Mouse (Mus musculus) kidney, adult 2 months (tissue): ENCODE measurements around the gene Slc9b1. TPM values are rescaled to one million over a fixed set of nuclear protein-coding genes. Genes with fewer than 3 reads are reported as not detected.

Source experiments
- DNase-seq: peaks from one replicate; pipeline ENCODE4 v3.0.0; 2021
- H3K27ac ChIP-seq: fragments of 200-500 bp; 2 replicates; pipeline ENCODE4 v1.5.1; 2012; ENCODE audit warnings: low read depth, low read length, control low read depth, inconsistent platforms; ENCODE audit not compliant: insufficient read depth
- H3K27me3 ChIP-seq: fragments of 200-500 bp; replicated peaks from 2 replicates; pipeline ENCODE4 v1.6.1; 2012; ENCODE audit warnings: mild to moderate bottlenecking, moderate library complexity, low read length, inconsistent platforms; ENCODE audit not compliant: control insufficient read depth, insufficient read depth
- H3K36me3 ChIP-seq: fragments of 200-500 bp; 2 replicates; pipeline ENCODE4 v1.6.1; 2012; ENCODE audit warnings: mild to moderate bottlenecking, moderate library complexity, low read length, inconsistent platforms; ENCODE audit not compliant: control insufficient read depth, insufficient read depth
- H3K4me1 ChIP-seq: fragments of 200-500 bp; 2 replicates; pipeline ENCODE4 v1.6.1; 2011; ENCODE audit warnings: low read length; ENCODE audit not compliant: control insufficient read depth, insufficient read depth
- H3K4me3 ChIP-seq: fragments of 200-500 bp; 2 replicates; pipeline ENCODE4 v1.5.1; 2011; ENCODE audit warnings: mild to moderate bottlenecking, low read depth, low read length, control low read depth; ENCODE audit not compliant: insufficient read depth
- CTCF ChIP-seq: fragments of 200-500 bp; conservative IDR thresholded peaks from 2 replicates; pipeline ENCODE4 v1.5.1; 2011; ENCODE audit warnings: low read depth, mild to moderate bottlenecking, control low read depth, low read length, moderate library complexity, mixed read lengths; ENCODE audit not compliant: insufficient read depth, insufficient read length
- POLR2A ChIP-seq: fragments of 200-500 bp; IDR thresholded peaks from one replicate; pipeline ENCODE4 v1.6.1; 2011; ENCODE audit warnings: low read depth, low read length, control low read depth
- WGBS: fragments of 180-500 bp; shearing (Covaris S2); methylation state at CpG from one replicate; pipeline ENCODE4 v1.1.7; 2018; 5-methylcytosine and 5-hydroxymethylcytosine counted together
- polyA plus RNA-seq: library from polyadenylated mRNA; depleted of rRNA; stranded (reverse); fragments of >200 nt; gene quantifications from 2 replicates; pipeline ENCODE4 v1.2.3, GENCODE M21; 2012

Slc9b1 gene
- polyA plus RNA-seq, 1 experiment = 0.06 TPM

DNA sequence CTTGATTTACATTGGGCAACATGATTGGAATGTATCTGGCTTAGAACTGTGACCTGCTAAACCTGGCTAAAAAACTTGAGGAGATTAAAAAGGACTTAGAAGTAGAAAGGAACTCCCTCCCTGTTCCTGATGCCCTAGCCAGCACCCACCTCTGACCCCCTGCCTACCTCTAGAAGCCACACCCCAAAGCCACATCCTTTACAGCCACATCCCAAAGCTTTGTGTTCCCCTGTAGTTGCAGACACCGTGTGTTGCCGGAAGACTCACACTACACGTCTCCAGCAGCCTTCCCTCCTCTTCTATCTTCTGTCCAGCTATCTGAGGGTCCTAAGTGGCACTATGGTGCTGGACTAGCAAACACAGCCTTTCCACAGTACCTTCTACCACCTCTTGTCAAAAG, 70.0 kb downstream of the Slc9b1 start:
- peaks cover 8% of the 10 kb centered on the region for H3K4me1 ChIP-seq
- 81% methylated on average over 3 of the region's 3 CpGs for WGBS
- H3K27ac ChIP-seq = no peak overlapping the region
- H3K4me3 ChIP-seq = no peak overlapping the region
- no peaks in the 10 kb centered on the region for H3K36me3 ChIP-seq
- TF ChIP-seq CTCF (no peak), POLR2A (no peak)
- no peaks in the 10 kb centered on the region for H3K27me3 ChIP-seq
- DNase-seq = no peak

GRCm38 (mm10) chr3:135420542-135421309, 72.9 kb downstream of the Slc9b1 start:
- H3K4me1 ChIP-seq = peaks cover 3% of the 10 kb centered on the region; the same call in 1 of the 2 replicates
- H3K27ac ChIP-seq = no peak overlapping the region
- H3K27me3 ChIP-seq = no peaks in the 10 kb centered on the region
- WGBS = 74% methylated on average over 9 of the region's 9 CpGs
- H3K4me3 ChIP-seq = no peak overlapping the region
- DNase-seq = no peak
- no peaks in the 10 kb centered on the region for H3K36me3 ChIP-seq
- TF ChIP-seq CTCF (no peak), POLR2A (no peak)

DNA sequence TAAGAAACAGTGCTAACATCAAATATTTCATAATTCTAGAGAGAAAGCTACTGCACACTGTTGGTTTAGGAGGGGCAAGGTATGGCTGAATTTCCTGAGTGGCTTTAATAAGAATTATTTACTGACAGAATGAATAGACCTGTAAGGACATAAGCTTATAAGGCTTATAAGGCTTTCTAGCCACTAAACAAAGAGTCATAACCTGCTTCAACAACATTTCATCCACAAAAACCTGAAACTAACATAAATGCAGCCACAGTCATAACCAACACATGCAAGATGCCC, 73.4 kb downstream of the Slc9b1 start:
- Histone ChIP-seq H3K27me3 (no peaks in the 10 kb centered on the region), H3K4me1 (peaks cover 3% of the 10 kb centered on the region; the same call in 1 of the 2 replicates), H3K4me3 (no peak overlapping the region), H3K36me3 (no peaks in the 10 kb centered on the region), H3K27ac (no peak overlapping the region)
- TF ChIP-seq CTCF (no peak), POLR2A (no peak)
- DNase-seq = no peak

GRCm38 (mm10) chr3:135422232-135422855, 74.5 kb downstream of the Slc9b1 start:
- no peaks in the 10 kb centered on the region for H3K27me3 ChIP-seq
- H3K27ac ChIP-seq = peak overlapping the region; percentile 90
- H3K36me3 ChIP-seq = no peaks in the 10 kb centered on the region
- peaks cover 3% of the 10 kb centered on the region; the same call in 1 of the 2 replicates for H3K4me1 ChIP-seq
- no peak for TF ChIP-seq POLR2A
- DNase-seq = no peak
- peak overlapping the region; percentile 73 for H3K4me3 ChIP-seq
- 10% methylated on average over 8 of the region's 8 CpGs for WGBS

GRCm38 (mm10) chr3:135422856-135423607, 75.2 kb downstream of the Slc9b1 start:
- no peak for TF ChIP-seq CTCF
- TF ChIP-seq POLR2A = peak; percentile 83
- WGBS = under 1% methylated on average over 103 of the region's 103 CpGs
- Histone ChIP-seq H3K4me3 (peak overlapping the region; percentile 73), H3K27ac (peak overlapping the region; percentile 97), H3K27me3 (no peaks in the 10 kb centered on the region), H3K4me1 (peaks cover 7% of the 10 kb centered on the region), H3K36me3 (no peaks in the 10 kb centered on the region)
- DNase-seq = peak; percentile 88

- TF ChIP-seq CTCF (no peak), POLR2A (no peak)
- peak within 1 kb of the TSS; percentile 73 for H3K4me3 ChIP-seq
- no peaks in the 10 kb centered on the region for H3K27me3 ChIP-seq
- H3K27ac ChIP-seq = peak within 1 kb of the TSS; percentile 97
- H3K36me3 ChIP-seq = no peaks in the 10 kb centered on the region
- DNase-seq = peak; percentile 66
- H3K4me1 ChIP-seq = peaks cover 7% of the 10 kb centered on the region
- WGBS = 0% methylated on average over 8 of the region's 8 CpGs
Measured at GRCm38 (mm10) chr3:135423608-135424212, 75.9 kb downstream of the Slc9b1 start, which contains the start of gene Cisd2. Cisd2 (minus strand) TSS chr3:135423925.
